Mouse (Mus musculus) brain, embryonic 14.5 days (tissue): ENCODE measurements around the gene Plcd3.

Source experiments
- CTCF ChIP-seq: fragments of 200-500 bp; IDR thresholded peaks from 2 replicates; pipeline ENCODE4 v1.5.1; 2012; ENCODE audit warnings: inconsistent platforms, mild to moderate bottlenecking, moderate library complexity, borderline replicate concordance; ENCODE audit not compliant: insufficient read depth, insufficient read length; ENCODE audit errors: extremely low read depth
- POLR2A ChIP-seq: fragments of 200-500 bp; IDR thresholded peaks from 2 replicates; pipeline ENCODE4 v1.6.1; 2012; ENCODE audit warnings: mild to moderate bottlenecking, inconsistent platforms, borderline replicate concordance; ENCODE audit not compliant: poor library complexity, insufficient read depth, insufficient read length, severe bottlenecking; ENCODE audit errors: extremely low read depth

GRCm38 (mm10) chr11:103038037-103038436 is 63.4 kb downstream of the Plcd3 start:
- TF ChIP-seq POLR2A (no peak), CTCF (no peak)
